Mouse (Mus musculus) G1E (cell line): ENCODE results near the gene Tgfa. TPM values are rescaled to one million over a fixed set of nuclear protein-coding genes. Genes with fewer than 3 reads are reported as not detected.

Experiments used
- ATAC-seq: 2 replicates; pipeline ENCODE4 v1.8.0; 2016; ENCODE audit warnings: mild to moderate bottlenecking; ENCODE audit not compliant: insufficient number of reproducible peaks, poor library complexity, low FRiP score, severe bottlenecking; ENCODE audit errors: extremely low read depth
- DNase-seq: peaks from one replicate; pipeline ENCODE4 v3.0.0; 2012; ENCODE audit warnings: low spot score
- H3K27me3 ChIP-seq: 2 replicates; pipeline ENCODE4 v1.6.1; 2012; ENCODE audit warnings: mild to moderate bottlenecking, low read length, inconsistent platforms; ENCODE audit not compliant: insufficient read depth
- H3K36me3 ChIP-seq: replicated peaks from 2 replicates; pipeline ENCODE3; 2012; ENCODE audit warnings: mild to moderate bottlenecking, inconsistent platforms
- H3K4me1 ChIP-seq: 2 replicates; pipeline ENCODE4 v1.6.1; 2012; ENCODE audit warnings: low read depth, low read length, inconsistent platforms, mixed read lengths; ENCODE audit not compliant: insufficient read depth
- H3K4me3 ChIP-seq: 2 replicates; pipeline ENCODE4 v1.5.1; 2012; ENCODE audit warnings: low read depth, mild to moderate bottlenecking, inconsistent platforms, low read length, moderate library complexity, mixed read lengths
- H3K9me3 ChIP-seq: replicated peaks from 2 replicates; pipeline ENCODE4 v1.6.1; 2012; ENCODE audit warnings: inconsistent platforms
- CTCF ChIP-seq: IDR thresholded peaks from 2 replicates; pipeline ENCODE4 v1.5.1; 2012; ENCODE audit warnings: low read depth, low read length, inconsistent platforms, mixed read lengths
- GATA1 ChIP-seq: IDR thresholded peaks from 2 replicates; pipeline ENCODE4 v1.6.1; 2012; ENCODE audit warnings: borderline replicate concordance, low read length, inconsistent platforms, mixed read lengths
- GATA2 ChIP-seq: IDR thresholded peaks from 2 replicates; pipeline ENCODE4 v1.6.1; 2012; ENCODE audit warnings: low read depth, low read length, inconsistent platforms, borderline replicate concordance
- POLR2AphosphoS5 ChIP-seq: IDR thresholded peaks from 2 replicates; pipeline ENCODE4 v1.6.1; 2012; ENCODE audit warnings: low read depth, low read length, inconsistent platforms; ENCODE audit not compliant: insufficient replicate concordance
- TAL1 ChIP-seq: conservative IDR thresholded peaks from 2 replicates; pipeline ENCODE4 v1.6.1; 2012; ENCODE audit warnings: low read depth, low read length, inconsistent platforms, mixed read lengths
- polyA plus RNA-seq: library from polyadenylated mRNA; stranded (reverse); fragments of >175 nt; gene quantifications from 2 replicates; pipeline ENCODE4 v1.2.3, GENCODE M21; 2012
- total RNA-seq, 2 experiments: library from RNA; stranded (forward) in 1 of 2; stranded (reverse) in 1 of 2; fragments of 200-1000 nt in 1 of 2; fragments of >200 nt in 1 of 2; fragmentation: Nextera tagmentation in 1 of 2; gene quantifications; 2 replicates each; pipeline ENCODE4 v1.2.3; 2014 to 2017

Gene Tgfa
- total and polyA plus RNA-seq, 3 experiments = 13.3 to 30.6 (median 28.8) TPM

DNA sequence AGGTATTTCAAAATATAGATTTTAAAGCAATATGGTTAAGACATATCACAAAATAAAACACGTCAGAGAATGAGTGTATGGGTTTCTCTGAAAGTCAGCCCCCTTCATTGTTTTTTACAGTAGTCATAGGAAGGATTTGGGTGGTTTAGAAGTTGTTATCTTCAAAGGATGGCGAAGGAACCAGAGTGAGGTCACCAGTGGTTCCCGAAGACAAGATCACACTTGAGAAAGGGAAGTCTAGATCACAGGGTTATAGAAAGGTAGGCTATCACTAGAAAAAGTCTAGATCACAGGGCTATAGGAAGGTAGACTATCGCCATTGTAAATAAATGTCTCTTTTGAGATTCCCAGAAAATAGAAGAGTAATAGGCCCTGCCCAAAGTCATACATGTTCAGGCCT, 23.7 kb downstream of the Tgfa start:
- Histone ChIP-seq H3K4me3 (peak overlapping the region; percentile 49; the same call in 1 of the 2 replicates), H3K27me3 (no peaks in the 10 kb centered on the region), H3K36me3 (peaks cover 56% of the 10 kb centered on the region), H3K9me3 (no peaks in the 10 kb centered on the region), H3K4me1 (peaks cover 74% of the 10 kb centered on the region)
- no peak for DNase-seq
- ATAC-seq = no peak
- TF ChIP-seq GATA1 (no peak), CTCF (no peak), GATA2 (no peak), POLR2AphosphoS5 (no peak), TAL1 (no peak)

DNA sequence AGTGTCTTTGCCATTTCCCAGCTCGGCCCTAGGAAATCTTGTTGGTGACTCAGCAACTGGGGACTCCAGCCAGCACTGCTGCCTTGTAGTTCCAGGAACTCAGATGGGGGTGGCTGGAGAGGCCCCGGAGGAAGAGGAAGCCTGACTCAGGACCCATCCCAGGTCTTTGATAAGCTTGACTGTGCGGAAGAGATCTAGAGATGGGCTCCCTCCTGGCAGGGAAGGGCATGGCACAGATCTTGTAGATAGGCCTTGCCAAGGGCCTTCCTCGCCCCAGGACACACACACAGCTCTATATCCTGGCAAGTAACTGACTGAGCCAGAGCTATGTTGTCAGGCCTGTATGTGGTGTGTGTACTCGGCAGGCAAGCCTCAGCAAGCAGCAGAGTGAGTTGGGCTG, 24.5 kb downstream of the Tgfa start:
- ATAC-seq (peak; percentile 81), DNase-seq (peak; percentile 79)
- peaks cover 56% of the 10 kb centered on the region for H3K36me3 ChIP-seq
- H3K27me3 ChIP-seq = no peaks in the 10 kb centered on the region
- H3K9me3 ChIP-seq = no peaks in the 10 kb centered on the region
- no peak for TF ChIP-seq GATA1
- TF ChIP-seq GATA2 = no peak
- no peak for TF ChIP-seq TAL1
- TF ChIP-seq POLR2AphosphoS5 = no peak
- peak overlapping the region; percentile 49; the same call in 1 of the 2 replicates for H3K4me3 ChIP-seq
- peaks cover 72% of the 10 kb centered on the region for H3K4me1 ChIP-seq

GRCm38 (mm10) chr6:86220171-86220570, 25.1 kb downstream of the Tgfa start:
- no peak overlapping the region; the same call in 1 of the 2 replicates for H3K4me3 ChIP-seq
- DNase-seq (no peak), ATAC-seq (no peak)
- peaks cover 69% of the 10 kb centered on the region for H3K4me1 ChIP-seq
- H3K27me3 ChIP-seq = no peaks in the 10 kb centered on the region
- no peak for TF ChIP-seq TAL1
- TF ChIP-seq GATA1 = no peak
- no peak for TF ChIP-seq POLR2AphosphoS5
- TF ChIP-seq CTCF = no peak
- TF ChIP-seq GATA2 = no peak
- peaks cover 54% of the 10 kb centered on the region for H3K36me3 ChIP-seq
- no peaks in the 10 kb centered on the region for H3K9me3 ChIP-seq

- Histone ChIP-seq H3K36me3 (peaks cover 64% of the 10 kb centered on the region), H3K27me3 (no peaks in the 10 kb centered on the region), H3K9me3 (no peaks in the 10 kb centered on the region), H3K4me1 (peaks cover 69% of the 10 kb centered on the region), H3K4me3 (no peak overlapping the region)
- TF ChIP-seq CTCF (no peak), GATA2 (no peak), TAL1 (no peak), POLR2AphosphoS5 (no peak), GATA1 (no peak)
- no peak for ATAC-seq
- DNase-seq = no peak
Measured at GRCm38 (mm10) chr6:86222381-86222780, 27.4 kb downstream of the Tgfa start.

GRCm38 (mm10) chr6:86225604-86226003, 30.6 kb downstream of the Tgfa start:
- Histone ChIP-seq H3K4me3 (no peak overlapping the region), H3K4me1 (peaks cover 42% of the 10 kb centered on the region), H3K9me3 (no peaks in the 10 kb centered on the region), H3K36me3 (peaks cover 75% of the 10 kb centered on the region), H3K27me3 (no peaks in the 10 kb centered on the region)
- TF ChIP-seq GATA1 = no peak
- no peak for TF ChIP-seq POLR2AphosphoS5
- TF ChIP-seq TAL1 = no peak
- TF ChIP-seq GATA2 = no peak
- TF ChIP-seq CTCF = no peak
- ATAC-seq (no peak), DNase-seq (no peak)

DNA sequence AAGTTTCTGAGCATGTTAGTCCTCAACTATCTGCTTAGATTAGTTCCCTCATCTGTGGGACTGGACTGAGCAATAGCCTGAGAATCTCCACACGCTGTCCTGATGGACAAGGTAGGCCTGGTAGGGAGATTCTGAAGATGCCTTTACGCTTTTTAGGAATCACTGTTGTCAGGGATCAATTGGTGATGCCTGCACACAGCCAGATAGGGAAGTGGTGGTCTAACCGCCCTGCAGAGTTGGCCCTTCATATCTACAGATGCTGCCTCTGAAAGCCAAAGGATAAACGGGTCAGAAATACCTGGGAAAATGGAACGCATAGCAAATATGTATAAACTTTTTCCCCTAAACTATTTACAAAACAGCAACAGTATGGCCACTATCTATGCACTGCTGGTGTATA, 37.3 kb downstream of the Tgfa start:
- Histone ChIP-seq H3K4me3 (no peak overlapping the region), H3K36me3 (peaks cover 90% of the 10 kb centered on the region), H3K4me1 (peaks cover 11% of the 10 kb centered on the region), H3K9me3 (no peaks in the 10 kb centered on the region), H3K27me3 (no peaks in the 10 kb centered on the region)
- no peak for TF ChIP-seq TAL1
- TF ChIP-seq GATA1 = no peak
- TF ChIP-seq POLR2AphosphoS5 = no peak
- TF ChIP-seq GATA2 = no peak
- no peak for TF ChIP-seq CTCF
- DNase-seq = no peak
- no peak for ATAC-seq
